Mouse (Mus musculus) duodenum, adult 2 months (tissue): ENCODE data around the gene Clcn5. TPM values are rescaled to one million over a fixed set of nuclear protein-coding genes. Genes with fewer than 3 reads are reported as not detected.

Experiments
- polyA plus RNA-seq: library from polyadenylated mRNA; depleted of rRNA; stranded (reverse); fragments of >200 nt; gene quantifications from 2 replicates; pipeline ENCODE4 v1.2.3, GENCODE M21; 2012; ENCODE audit warnings: low replicate concordance; rRNA removed

Gene Clcn5
- polyA plus RNA-seq: 2.1 and 2.2 TPM in 2 replicates

DNA sequence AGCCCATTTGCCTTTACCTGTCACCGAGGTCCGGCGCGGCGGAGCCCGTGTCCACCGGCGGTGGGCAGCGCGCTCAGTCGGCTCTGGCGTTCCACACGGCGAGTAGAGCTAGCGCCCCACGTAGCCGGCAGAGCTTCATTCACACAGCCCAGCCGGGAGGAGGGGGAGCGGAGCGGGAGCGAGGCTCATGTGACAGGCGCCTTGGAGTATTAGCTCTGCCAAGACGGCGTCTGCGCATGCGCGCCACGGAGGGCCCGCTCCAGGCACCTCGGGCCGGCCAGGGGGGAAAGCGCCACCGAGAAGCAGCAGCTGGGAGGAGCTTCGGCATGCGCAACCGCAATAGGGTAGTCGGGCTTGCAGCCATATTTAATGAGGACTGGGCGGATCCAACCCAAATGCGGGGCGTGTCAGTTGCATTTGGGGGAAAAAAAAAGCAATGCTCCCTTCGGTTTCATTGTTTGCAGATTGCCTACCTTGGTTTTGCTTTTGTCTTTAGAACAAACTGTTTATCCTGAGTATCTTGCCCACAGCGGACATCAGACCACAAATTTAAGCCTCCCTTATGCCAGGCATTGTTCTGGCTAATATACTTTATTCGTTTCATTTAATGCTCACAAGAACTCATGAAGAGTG is at the start of gene Clcn5:
Gene Clcn5, minus strand, starts transcription at position 270 of the 633 bp plus-strand sequence.

Other genes with a start within 250 kb of the Clcn5 start
- 0.11 and 0.40 TPM in 2 replicates for gene Usp27x, start 56.5 kb upstream of the Clcn5 start, polyA plus RNA-seq